In genomic region chr1:163403498-163404126, GRCm38 (mm10) we compare ENCODE assay signal across 8 mouse cellular contexts. TPM values are rescaled to one million over a fixed set of nuclear protein-coding genes. Genes with fewer than 3 reads are reported as not detected.
DNase-seq lines count a peak whose midpoint lies in the region; ATAC-seq and TF ChIP-seq lines count a peak whose summit lies in the region.

Gene Gorab (minus strand): TSS chr1:163403669.

- peak; percentile 99 for ATAC-seq in cerebellum, adult (ENCODE audit: insufficient number of reproducible peaks, low FRiP score, low TSS enrichment)
- ATAC-seq in forebrain, embryonic 13.5 days = peak; percentile 100
- ATAC-seq in liver, postnatal 0 days = peak; percentile 100
- peak; percentile 100 for ATAC-seq in neural tube, embryonic 14.5 days (ENCODE audit: low read depth)

- intact Hi-C loops in heart, postnatal 10 days (cut with DNase I) = loop anchor here (2.0 to 10.0 kb wide), 2 partner anchors 253 to 521 kb away; partner anchors contain the start of gene Scyl3

- H3K4me2 ChIP-seq in forebrain, embryonic 13.5 days = peak within 1 kb of the TSS; percentile 76
- peak within 1 kb of the TSS; percentile 79 for H3K4me2 ChIP-seq in liver, postnatal 0 days (ENCODE audit: low read depth, low read length)
- peak within 1 kb of the TSS; percentile 81 for H3K4me2 ChIP-seq in neural tube, embryonic 14.5 days (ENCODE audit: low read depth, low read length)

- no peaks in the 10 kb centered on the region for H3K4me1 ChIP-seq in ES-Bruce4 (ENCODE audit: control insufficient read depth, insufficient read depth, low read length)
- H3K4me1 ChIP-seq in forebrain, embryonic 13.5 days = peaks cover 20% of the 10 kb centered on the region
- H3K4me1 ChIP-seq in liver, postnatal 0 days (ENCODE audit: insufficient read depth) = peaks cover 16% of the 10 kb centered on the region
- H3K4me1 ChIP-seq in neural tube, embryonic 14.5 days (ENCODE audit: control insufficient read depth, insufficient read depth, low read length) = peaks cover 12% of the 10 kb centered on the region

- no peak for TF ChIP-seq CTCF in ES-Bruce4 (IDR thresholded peaks at IDR 0.05; ENCODE audit: low read depth, low read length)
- no peak for TF ChIP-seq CTCF in liver, postnatal 0 days (IDR thresholded peaks at IDR 0.05; ENCODE audit: low read depth)

- H3K36me3 ChIP-seq in ES-Bruce4 (ENCODE audit: control insufficient read depth, insufficient read depth, low read length, poor library complexity, severe bottlenecking) = no peaks in the 10 kb centered on the region
- no peaks in the 10 kb centered on the region for H3K36me3 ChIP-seq in forebrain, embryonic 13.5 days (ENCODE audit: poor library complexity, severe bottlenecking)
- no peaks in the 10 kb centered on the region for H3K36me3 ChIP-seq in liver, postnatal 0 days (replicated peaks; ENCODE audit: insufficient read depth, low read length)
- H3K36me3 ChIP-seq in neural tube, embryonic 14.5 days (ENCODE audit: control insufficient read depth, insufficient read depth, low read length) = no peaks in the 10 kb centered on the region

- TF ChIP-seq EP300 in ES-Bruce4 (IDR thresholded peaks at IDR 0.05; ENCODE audit: insufficient read depth, low read depth, low read length) = no peak
- peak; percentile 88 for TF ChIP-seq EP300 in liver, postnatal 0 days (IDR thresholded peaks at IDR 0.05; ENCODE audit: low read depth)

- H3K4me3 ChIP-seq in ES-Bruce4 (ENCODE audit: low read depth, low read length) = peak within 1 kb of the TSS; percentile 98
- H3K4me3 ChIP-seq in forebrain, embryonic 13.5 days = peak within 1 kb of the TSS; percentile 72
- peak within 1 kb of the TSS; percentile 89 for H3K4me3 ChIP-seq in liver, postnatal 0 days (ENCODE audit: low read depth, low read length)
- H3K4me3 ChIP-seq in neural tube, embryonic 14.5 days (ENCODE audit: low read depth, low read length) = peak within 1 kb of the TSS; percentile 67

- peak; percentile 96 to 97 for DNase-seq in heart, postnatal 10 days
- peak; percentile 91 for DNase-seq in large intestine, adult 2 months (ENCODE audit: low read depth, low spot score)
- peak; percentile 94 for DNase-seq in liver, postnatal 0 days
- DNase-seq in testis, postnatal 10 days (ENCODE audit: low spot score) = peak; percentile 94

- WGBS in forebrain, embryonic 13.5 days = under 1% methylated on average over 28 of the region's 28 CpGs
- under 1% methylated on average over 28 of the region's 28 CpGs for WGBS in large intestine, adult 2 months
- under 1% methylated on average over 28 of the region's 28 CpGs for WGBS in liver, postnatal 0 days (ENCODE audit: insufficient replicate concordance)
- WGBS in neural tube, embryonic 14.5 days = under 1% methylated on average over 28 of the region's 28 CpGs

- no peak within 1 kb of the TSS; the same call in 1 of the 2 replicates for H3K27ac ChIP-seq in ES-Bruce4 (ENCODE audit: insufficient read depth, low read length)
- peak within 1 kb of the TSS; percentile 65 for H3K27ac ChIP-seq in forebrain, embryonic 13.5 days
- H3K27ac ChIP-seq in liver, postnatal 0 days (ENCODE audit: low read depth) = peak within 1 kb of the TSS; percentile 76
- peak within 1 kb of the TSS; percentile 85 for H3K27ac ChIP-seq in neural tube, embryonic 14.5 days (ENCODE audit: low read depth, low read length)

- H3K27me3 ChIP-seq in ES-Bruce4 (ENCODE audit: control insufficient read depth, insufficient read depth, low read length, poor library complexity, severe bottlenecking) = no peaks in the 10 kb centered on the region
- H3K27me3 ChIP-seq in forebrain, embryonic 13.5 days = peaks cover 13% of the 10 kb centered on the region
- no peaks in the 10 kb centered on the region for H3K27me3 ChIP-seq in liver, postnatal 0 days (ENCODE audit: insufficient read depth, low read length)
- no peaks in the 10 kb centered on the region for H3K27me3 ChIP-seq in neural tube, embryonic 14.5 days (ENCODE audit: control insufficient read depth, insufficient read depth, low read length)

- H3K9me3 ChIP-seq in ES-Bruce4 (replicated peaks; ENCODE audit: control insufficient read depth, insufficient read depth, low read length, poor library complexity, severe bottlenecking) = no peaks in the 10 kb centered on the region
- H3K9me3 ChIP-seq in forebrain, embryonic 13.5 days (replicated peaks) = no peaks in the 10 kb centered on the region
- H3K9me3 ChIP-seq in liver, postnatal 0 days (ENCODE audit: low read length) = no peaks in the 10 kb centered on the region
- H3K9me3 ChIP-seq in neural tube, embryonic 14.5 days (ENCODE audit: control insufficient read depth, low read length) = no peaks in the 10 kb centered on the region

- TF ChIP-seq POLR2A in ES-Bruce4 (IDR thresholded peaks at IDR 0.05; ENCODE audit: insufficient read depth, low read length) = no peak

- H3K9ac ChIP-seq in ES-Bruce4 (ENCODE audit: low read depth, poor library complexity, severe bottlenecking) = peak within 1 kb of the TSS; percentile 92
- H3K9ac ChIP-seq in forebrain, embryonic 13.5 days = peak within 1 kb of the TSS; percentile 74
- H3K9ac ChIP-seq in liver, postnatal 0 days (replicated peaks) = peak within 1 kb of the TSS; percentile 78
- peak within 1 kb of the TSS; percentile 80 for H3K9ac ChIP-seq in neural tube, embryonic 14.5 days (replicated peaks; ENCODE audit: low read depth, low read length)

RNA-seq across cellular contexts. Expression of gene Gorab, which starts in this region (rescaled TPM):
- polyA plus RNA-seq in ES-Bruce4 (2011; ENCODE audit: insufficient read depth, insufficient read length, low read depth, missing spikeins) = 8.7 and 9.8 TPM in 2 replicates
- 25.2 and 28.9 TPM in 2 replicates for polyA plus RNA-seq in forebrain, embryonic 13.5 days (2015; fragmentation: Nextera tagmentation; extraction: Ambion mirVana)
- 1 to 10 TPM; 4.9 to 6.0 TPM for total RNA-seq in heart, postnatal 10 days (2021)
- 2.0 and 2.8 TPM in 2 replicates for polyA plus RNA-seq in large intestine, adult 2 months (2012; rRNA removed)
- 3.1 and 3.4 TPM in 2 replicates for polyA plus RNA-seq in liver, postnatal 0 days (2015; fragmentation: Nextera tagmentation; extraction: Ambion mirVana)
- 19.6 and 25.2 TPM in 2 replicates for polyA plus RNA-seq in neural tube, embryonic 14.5 days (2014; fragmentation: Nextera tagmentation; extraction: Ambion mirVana)
